Mouse (Mus musculus): ENCODE results near the gene Kifc5b. TPM values are rescaled to one million over a fixed set of nuclear protein-coding genes. Genes with fewer than 3 reads are reported as not detected.

Kifc5b gene
- polyA plus RNA-seq, 1 experiment, result 6.8 TPM

DNA sequence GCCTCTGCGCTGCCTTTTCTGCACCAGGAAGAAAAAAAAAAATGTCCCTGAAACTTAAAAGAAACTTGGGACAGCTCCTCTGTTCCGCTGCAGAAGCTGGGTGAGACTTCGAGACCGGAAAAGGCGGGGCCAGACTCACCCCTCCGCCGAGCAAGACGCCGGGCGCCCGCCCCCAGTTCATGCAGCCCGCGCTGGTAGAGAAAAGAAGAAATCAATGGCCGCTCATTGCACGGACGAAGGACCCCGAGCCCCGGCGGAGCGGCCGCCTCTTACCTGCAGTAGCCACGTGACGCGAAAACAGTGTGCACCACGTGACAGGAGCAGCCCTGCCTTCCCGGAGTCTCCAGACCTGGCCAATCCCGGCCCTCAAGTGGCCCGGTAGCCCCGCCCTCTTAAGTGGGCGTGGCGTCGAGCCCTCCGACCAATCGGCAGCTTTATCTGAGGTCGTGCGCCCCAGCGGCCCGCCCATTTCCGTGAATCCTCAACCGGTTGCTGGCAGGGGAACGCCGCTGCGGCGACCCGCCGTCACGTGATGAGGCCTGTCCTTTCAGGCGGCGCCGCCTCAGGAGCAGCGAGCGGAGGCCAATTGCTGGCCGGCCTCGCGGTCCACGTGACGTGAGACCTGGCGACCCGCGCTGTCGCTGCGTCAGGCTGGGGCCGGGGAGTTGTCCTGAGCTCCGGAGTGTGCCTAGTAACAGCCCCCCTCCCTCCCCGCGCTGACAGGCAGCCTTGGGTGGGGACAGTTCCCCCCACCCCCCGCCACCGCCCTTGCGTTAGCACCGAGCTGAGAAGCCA is 22.5 kb downstream of the Kifc5b start, which contains the start of gene Cuta:
Gene Cuta (minus strand): TSS at position 392 of the 795 bp plus-strand sequence.
- no peak for TF ChIP-seq CTCF (IDR thresholded peaks at IDR 0.05; ENCODE audit: extremely low read depth, insufficient read depth, insufficient read length, insufficient replicate concordance)
- peak; percentile 95 for TF ChIP-seq POLR2A (IDR thresholded peaks at IDR 0.05; ENCODE audit: low read depth, low read length)
- H3K36me3 ChIP-seq (ENCODE audit: control insufficient read depth, insufficient read depth, low read length), result peaks cover 29% of the 10 kb centered on the region
- under 1% methylated on average over 70 of the region's 70 CpGs for WGBS
- peak within 1 kb of the TSS; percentile 62 for H3K4me3 ChIP-seq (ENCODE audit: extremely low read depth, insufficient read depth, insufficient read length)
- H3K27ac ChIP-seq (ENCODE audit: insufficient read depth, low read length), result peak within 1 kb of the TSS; percentile 81
- peaks cover 13% of the 10 kb centered on the region; the same call in 1 of the 2 replicates for H3K4me1 ChIP-seq (ENCODE audit: control insufficient read depth, insufficient read depth, insufficient read length)
- no peaks in the 10 kb centered on the region for H3K27me3 ChIP-seq (ENCODE audit: control insufficient read depth, insufficient read depth, low read length)
- peak; percentile 99 for DNase-seq (ENCODE audit: low read depth in 1 of 2, low spot score in 2 of 2)

DNA sequence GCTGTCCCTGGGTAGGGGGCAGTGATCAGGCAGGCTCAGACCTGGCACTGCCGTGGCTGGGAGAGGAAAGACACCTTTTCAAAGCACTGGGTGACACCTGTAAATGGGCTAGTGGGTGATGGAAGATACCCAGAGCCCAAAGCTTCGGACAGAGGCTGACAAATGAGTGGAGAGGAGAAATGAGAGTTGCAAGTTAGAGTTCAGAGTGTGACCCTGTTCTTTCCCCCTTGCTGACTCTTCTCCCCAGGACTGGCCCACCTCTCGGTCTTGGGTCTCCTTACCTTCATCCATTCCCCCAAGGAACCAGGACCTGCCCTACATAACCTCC is 23.0 kb downstream of the Kifc5b start:
- TF ChIP-seq POLR2A (IDR thresholded peaks at IDR 0.05; ENCODE audit: low read depth, low read length) (no peak), CTCF (IDR thresholded peaks at IDR 0.05; ENCODE audit: extremely low read depth, insufficient read depth, insufficient read length, insufficient replicate concordance) (no peak)
- DNase-seq (ENCODE audit: low read depth in 1 of 2, low spot score in 2 of 2), result no peak
- Histone ChIP-seq H3K36me3 (ENCODE audit: control insufficient read depth, insufficient read depth, low read length) (peaks cover 26% of the 10 kb centered on the region), H3K27me3 (ENCODE audit: control insufficient read depth, insufficient read depth, low read length) (no peaks in the 10 kb centered on the region), H3K27ac (ENCODE audit: insufficient read depth, low read length) (peak overlapping the region; percentile 77), H3K4me1 (ENCODE audit: control insufficient read depth, insufficient read depth, insufficient read length) (peaks cover 10% of the 10 kb centered on the region; the same call in 1 of the 2 replicates), H3K4me3 (ENCODE audit: extremely low read depth, insufficient read depth, insufficient read length) (peak overlapping the region; percentile 61)
- WGBS, result 11% methylated on average over 3 of the region's 3 CpGs

DNA sequence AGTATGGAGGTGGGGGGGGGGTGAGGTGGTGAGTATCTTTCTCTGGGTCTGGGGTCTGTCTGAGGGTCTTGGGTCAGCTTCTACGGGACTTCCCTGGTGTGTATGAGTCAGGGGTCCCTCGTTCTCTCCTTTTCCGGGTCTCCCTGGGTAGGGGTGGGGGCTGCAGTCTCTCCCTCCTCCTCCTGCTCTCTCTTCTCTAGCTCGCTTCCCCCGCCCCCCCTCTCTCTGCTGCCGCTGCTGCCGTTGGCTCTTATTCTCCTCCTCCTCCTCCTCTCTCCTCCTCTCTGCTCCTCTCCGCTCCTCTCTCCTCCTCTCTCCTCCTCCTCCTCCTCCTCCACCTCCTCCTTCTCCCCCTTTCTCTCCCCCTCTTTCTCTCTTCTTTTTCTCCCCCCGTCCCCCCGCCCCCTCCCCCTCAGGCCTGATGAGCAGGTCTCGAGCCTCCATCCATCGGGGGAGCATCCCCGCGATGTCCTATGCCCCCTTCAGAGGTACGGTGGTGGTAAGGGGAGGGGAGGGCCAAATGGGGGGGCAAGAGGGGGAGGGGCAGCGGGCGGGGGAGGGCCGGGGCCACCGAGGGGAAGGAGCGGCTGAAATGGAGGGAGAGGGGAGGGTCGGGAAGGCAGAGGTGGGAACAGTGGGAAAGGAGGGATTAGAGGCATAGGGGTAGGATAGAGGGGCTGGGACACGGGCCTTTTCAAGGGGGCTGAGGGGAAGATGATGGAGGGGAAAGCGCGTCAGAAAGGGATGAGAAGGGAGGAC is 24.3 kb downstream of the Kifc5b start, which contains the start of gene Syngap1:
Gene Syngap1 (plus strand): TSS at position 223 of the 759 bp plus-strand sequence.
- WGBS, result 13% methylated on average over 22 of the region's 24 CpGs
- peaks cover 10% of the 10 kb centered on the region; the same call in 1 of the 2 replicates for H3K4me1 ChIP-seq (ENCODE audit: control insufficient read depth, insufficient read depth, insufficient read length)
- peaks cover 14% of the 10 kb centered on the region for H3K36me3 ChIP-seq (ENCODE audit: control insufficient read depth, insufficient read depth, low read length)
- no peak within 1 kb of the TSS for H3K4me3 ChIP-seq (ENCODE audit: extremely low read depth, insufficient read depth, insufficient read length)
- no peak for DNase-seq (ENCODE audit: low read depth in 1 of 2, low spot score in 2 of 2)
- H3K27me3 ChIP-seq (ENCODE audit: control insufficient read depth, insufficient read depth, low read length), result no peaks in the 10 kb centered on the region
- TF ChIP-seq POLR2A (IDR thresholded peaks at IDR 0.05; ENCODE audit: low read depth, low read length) (no peak), CTCF (IDR thresholded peaks at IDR 0.05; ENCODE audit: extremely low read depth, insufficient read depth, insufficient read length, insufficient replicate concordance) (no peak)
- peak within 1 kb of the TSS; percentile 77 for H3K27ac ChIP-seq (ENCODE audit: insufficient read depth, low read length)

DNA sequence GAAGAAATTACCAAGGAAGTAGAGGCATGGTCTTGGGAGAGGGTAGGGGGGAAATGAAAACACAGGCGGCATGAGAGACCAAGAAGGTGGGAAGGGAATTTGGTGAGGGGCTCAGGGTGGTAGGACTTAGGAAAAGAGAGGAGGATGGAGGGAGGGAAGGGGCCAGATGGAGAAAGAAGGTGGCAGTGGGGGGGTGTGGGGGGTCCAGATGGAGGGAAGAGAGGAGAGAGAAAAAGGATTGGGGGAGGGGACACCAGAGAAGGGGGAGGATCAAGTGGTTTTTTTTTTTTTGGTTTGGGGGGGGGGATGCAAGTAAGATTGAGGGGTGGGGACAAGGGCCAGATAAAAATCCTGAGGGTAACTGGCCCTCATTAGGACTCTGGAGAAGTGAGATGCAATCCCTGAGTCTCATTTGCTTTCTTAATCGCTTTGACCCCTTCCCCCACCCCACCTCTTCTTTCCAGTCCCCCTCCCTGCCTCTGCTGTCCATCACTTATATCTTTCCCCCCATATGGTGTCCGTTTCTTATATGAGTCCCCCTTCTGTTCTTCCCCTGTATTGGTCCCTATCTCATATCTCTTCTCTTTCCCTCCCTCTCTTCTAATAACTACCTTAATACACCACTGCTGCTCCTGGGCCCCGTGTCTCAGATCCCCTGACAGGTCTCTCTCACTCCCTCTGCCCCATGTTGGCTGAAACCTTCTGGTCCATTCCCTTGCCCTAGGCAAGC is 25.1 kb downstream of the Kifc5b start:
- Histone ChIP-seq H3K27me3 (ENCODE audit: control insufficient read depth, insufficient read depth, low read length) (peaks cover 6% of the 10 kb centered on the region; the same call in 1 of the 2 replicates), H3K4me3 (ENCODE audit: extremely low read depth, insufficient read depth, insufficient read length) (no peak overlapping the region), H3K36me3 (ENCODE audit: control insufficient read depth, insufficient read depth, low read length) (peaks cover 7% of the 10 kb centered on the region), H3K27ac (ENCODE audit: insufficient read depth, low read length) (no peak overlapping the region), H3K4me1 (ENCODE audit: control insufficient read depth, insufficient read depth, insufficient read length) (peaks cover 14% of the 10 kb centered on the region)
- DNase-seq (ENCODE audit: low read depth in 1 of 2, low spot score in 2 of 2), result no peak
- 56% methylated on average over 4 of the region's 4 CpGs for WGBS
- TF ChIP-seq CTCF (IDR thresholded peaks at IDR 0.05; ENCODE audit: extremely low read depth, insufficient read depth, insufficient read length, insufficient replicate concordance) (no peak), POLR2A (IDR thresholded peaks at IDR 0.05; ENCODE audit: low read depth, low read length) (no peak)

DNA sequence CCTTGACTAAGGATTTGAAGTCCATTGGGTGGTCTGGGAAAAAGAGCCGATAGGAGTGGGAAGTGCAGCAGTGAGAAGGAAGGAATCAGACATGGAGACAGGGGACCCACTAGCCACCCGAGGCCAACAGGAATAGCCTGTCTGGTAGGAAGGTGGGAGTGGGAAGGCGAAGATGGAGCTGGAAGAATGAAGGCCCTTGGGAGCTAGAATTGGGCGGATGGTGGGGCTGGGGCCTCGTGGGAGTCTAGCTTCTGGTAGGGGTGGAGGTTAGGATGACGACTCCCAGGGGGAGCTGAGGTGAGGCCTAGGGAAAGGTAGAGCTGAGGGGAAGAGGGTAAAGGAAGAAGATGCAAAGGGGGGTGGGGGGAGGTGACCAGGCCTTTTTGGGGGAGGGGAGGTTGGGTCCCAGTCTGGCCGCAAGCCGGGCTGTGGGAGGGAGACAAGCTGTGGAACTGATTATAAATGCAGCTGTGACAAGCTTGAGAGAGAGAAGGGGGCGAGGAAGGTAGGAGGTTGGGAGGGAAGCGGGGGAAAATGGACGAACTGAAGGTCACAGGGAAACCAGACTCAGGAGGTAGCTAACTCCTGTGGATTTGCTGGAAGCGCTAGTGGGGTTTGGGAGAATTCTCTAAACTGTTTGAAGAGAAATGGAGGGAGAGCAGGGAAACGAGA is 29.1 kb downstream of the Kifc5b start:
- TF ChIP-seq POLR2A (IDR thresholded peaks at IDR 0.05; ENCODE audit: low read depth, low read length), result no peak
- TF ChIP-seq CTCF (IDR thresholded peaks at IDR 0.05; ENCODE audit: extremely low read depth, insufficient read depth, insufficient read length, insufficient replicate concordance), result no peak
- no peak for DNase-seq (ENCODE audit: low read depth in 1 of 2, low spot score in 2 of 2)
- peaks cover 16% of the 10 kb centered on the region for H3K27me3 ChIP-seq (ENCODE audit: control insufficient read depth, insufficient read depth, low read length)
- H3K4me1 ChIP-seq (ENCODE audit: control insufficient read depth, insufficient read depth, insufficient read length), result peaks cover 9% of the 10 kb centered on the region
- no peaks in the 10 kb centered on the region for H3K36me3 ChIP-seq (ENCODE audit: control insufficient read depth, insufficient read depth, low read length)
- H3K4me3 ChIP-seq (ENCODE audit: extremely low read depth, insufficient read depth, insufficient read length), result peak overlapping the region; percentile 48; the same call in 1 of the 2 replicates
- no peak overlapping the region for H3K27ac ChIP-seq (ENCODE audit: insufficient read depth, low read length)
- WGBS, result 49% methylated on average over 13 of the region's 13 CpGs

DNA sequence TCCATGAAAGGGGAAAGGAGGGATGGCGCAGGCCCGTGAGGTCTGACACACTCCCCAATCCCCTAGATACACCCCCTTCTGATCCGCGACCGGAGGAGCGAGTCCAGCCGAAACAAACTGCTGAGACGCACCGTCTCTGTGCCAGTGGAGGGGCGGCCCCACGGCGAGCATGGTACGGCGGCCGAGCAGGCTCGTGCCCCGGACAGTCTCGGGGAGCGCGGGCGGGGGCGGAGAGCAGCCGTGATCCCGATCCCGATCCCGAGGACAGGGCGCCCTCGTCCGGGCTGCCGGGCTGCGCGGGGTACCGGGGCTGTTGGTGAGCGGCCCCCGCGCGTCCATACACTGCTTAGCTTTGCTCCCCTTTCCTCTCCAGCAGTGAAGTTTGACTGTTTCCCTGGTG is 29.7 kb downstream of the Kifc5b start:
- DNase-seq (ENCODE audit: low read depth in 1 of 2, low spot score in 2 of 2), result no peak

More for the DNA sequence above, 29.7 kb downstream of the Kifc5b start:
- Histone ChIP-seq H3K36me3 (ENCODE audit: control insufficient read depth, insufficient read depth, low read length) (no peaks in the 10 kb centered on the region), H3K27me3 (ENCODE audit: control insufficient read depth, insufficient read depth, low read length) (peaks cover 16% of the 10 kb centered on the region), H3K27ac (ENCODE audit: insufficient read depth, low read length) (no peak overlapping the region), H3K4me3 (ENCODE audit: extremely low read depth, insufficient read depth, insufficient read length) (peak overlapping the region; percentile 48; the same call in 1 of the 2 replicates), H3K4me1 (ENCODE audit: control insufficient read depth, insufficient read depth, insufficient read length) (peaks cover 15% of the 10 kb centered on the region)
- WGBS, result 3% methylated on average over 34 of the region's 37 CpGs
- TF ChIP-seq POLR2A (IDR thresholded peaks at IDR 0.05; ENCODE audit: low read depth, low read length) (no peak), CTCF (IDR thresholded peaks at IDR 0.05; ENCODE audit: extremely low read depth, insufficient read depth, insufficient read length, insufficient replicate concordance) (no peak)

All from spleen, adult 2 months (tissue).